Mouse (Mus musculus) limb, embryonic 11.5 days (tissue): Measurements from ENCODE around the gene Rtn2. TPM values are rescaled to one million over a fixed set of nuclear protein-coding genes. Genes with fewer than 3 reads are reported as not detected.

ENCODE experiments used
- ATAC-seq: fragments of 200-750 bp; cut with Nextera tagmentation; 2 replicates; pipeline ENCODE4 v1.8.0; 2017; ENCODE audit warnings: low read depth; ENCODE audit not compliant: insufficient number of reproducible peaks, low FRiP score, low TSS enrichment
- DNase-seq: peaks from one replicate; pipeline ENCODE4 v3.0.0-alpha.2; 2015; ENCODE audit warnings: low spot score
- H3K27ac ChIP-seq: fragments of 300-500 bp; sonication (generic); replicated peaks from 2 replicates; pipeline ENCODE4 v1.5.1; 2014; ENCODE audit warnings: low read depth, mild to moderate bottlenecking, low read length
- H3K27me3 ChIP-seq: fragments of 300-500 bp; sonication (generic); 2 replicates; pipeline ENCODE4 v1.6.1; 2014; ENCODE audit warnings: mild to moderate bottlenecking, low read length, mixed read lengths; ENCODE audit not compliant: control insufficient read depth, insufficient read depth
- H3K36me3 ChIP-seq: fragments of 300-500 bp; sonication (generic); 2 replicates; pipeline ENCODE4 v1.6.1; 2014; ENCODE audit warnings: mild to moderate bottlenecking, low read length, moderate library complexity, mixed read lengths; ENCODE audit not compliant: control insufficient read depth, insufficient read depth
- H3K4me1 ChIP-seq: fragments of 300-500 bp; sonication (generic); 2 replicates; pipeline ENCODE4 v1.6.1; 2014; ENCODE audit warnings: low read length, mixed read lengths; ENCODE audit not compliant: control insufficient read depth, insufficient read depth
- H3K4me2 ChIP-seq: fragments of 300-500 bp; sonication (generic); 2 replicates; pipeline ENCODE4 v1.6.1; 2014; ENCODE audit warnings: low read depth, mild to moderate bottlenecking, moderate library complexity; ENCODE audit not compliant: severe bottlenecking
- H3K4me3 ChIP-seq: fragments of 300-500 bp; sonication (generic); 2 replicates; pipeline ENCODE4 v1.5.1; 2014; ENCODE audit warnings: low read depth, low read length
- H3K9ac ChIP-seq: fragments of 300-500 bp; sonication (generic); 2 replicates; pipeline ENCODE4 v1.6.1; 2014; ENCODE audit warnings: mild to moderate bottlenecking, low read length
- H3K9me3 ChIP-seq: fragments of 300-500 bp; sonication (generic); 2 replicates; pipeline ENCODE4 v1.6.1; 2016; ENCODE audit warnings: low read length; ENCODE audit not compliant: control insufficient read depth
- WGBS: fragments of 180-500 bp; shearing (Covaris S2); extraction: QIAGEN DNeasy Blood & Tissue Kit; methylation state at CpG from one replicate; pipeline ENCODE4 v1.1.7; 2014; 5-methylcytosine and 5-hydroxymethylcytosine counted together
- polyA plus RNA-seq: library from polyadenylated mRNA; unstranded; fragments of >200 nt; fragmentation: Nextera tagmentation; extraction: Ambion mirVana; gene quantifications from 2 replicates; pipeline ENCODE4 v1.2.1, GENCODE M21; 2014

The Rtn2 gene
- polyA plus RNA-seq, 1 experiment from 2014 or later = 10.0 TPM

GRCm38 (mm10) chr7:19282791-19283405 lies 474 bp downstream of the Rtn2 start:
- Histone ChIP-seq H3K9me3 (0 out of 2 replicates have a peak, but pooled peaks cover 3% of the 10 kb centered on the region), H3K9ac (peak overlapping the region; percentile 61; the same call in 1 of the 2 replicates), H3K4me2 (peak overlapping the region; percentile 90), H3K36me3 (no peaks in the 10 kb centered on the region), H3K27me3 (peaks cover 45% of the 10 kb centered on the region), H3K27ac (no peak overlapping the region), H3K4me3 (peak overlapping the region; percentile 43), H3K4me1 (peaks cover 11% of the 10 kb centered on the region; the same call in 1 of the 2 replicates)
- WGBS = 1% methylated on average over 30 of the region's 35 CpGs
- DNase-seq (peak; percentile 82), ATAC-seq (peak; percentile 74)

- 44% methylated on average over 14 of the region's 14 CpGs for WGBS
- no peak for ATAC-seq
- Histone ChIP-seq H3K4me2 (no peak overlapping the region), H3K27ac (no peak overlapping the region), H3K27me3 (peaks cover 40% of the 10 kb centered on the region), H3K9ac (no peak overlapping the region), H3K4me3 (no peak overlapping the region), H3K4me1 (peaks cover 11% of the 10 kb centered on the region; the same call in 1 of the 2 replicates), H3K36me3 (no peaks in the 10 kb centered on the region), H3K9me3 (0 out of 2 replicates have a peak, but pooled peaks cover 3% of the 10 kb centered on the region)
- no peak for DNase-seq
Measured at GRCm38 (mm10) chr7:19283406-19283804, 981 bp downstream of the Rtn2 start.

DNA sequence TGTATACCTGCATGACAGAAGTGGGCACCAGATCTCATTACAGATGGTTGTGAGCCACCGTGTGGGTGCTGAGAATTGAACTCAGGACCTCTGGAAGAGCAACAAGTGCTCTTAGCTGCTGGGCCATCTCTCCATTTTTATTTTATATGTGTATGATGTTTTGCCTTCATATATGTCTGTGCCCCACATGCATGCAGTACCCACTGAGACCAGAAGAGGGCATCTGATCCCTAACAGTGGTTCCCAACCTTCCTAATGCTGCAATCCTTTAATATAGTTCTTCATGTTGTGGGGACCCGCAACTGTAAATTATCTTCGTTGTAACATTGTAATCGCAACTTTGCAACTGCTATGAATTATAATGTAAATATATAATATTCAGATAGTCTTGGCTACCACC lies 2.3 kb downstream of the Rtn2 start:
- H3K4me3 ChIP-seq = no peak overlapping the region
- H3K27me3 ChIP-seq = peaks cover 27% of the 10 kb centered on the region
- no peaks in the 10 kb centered on the region for H3K9me3 ChIP-seq
- 37% methylated on average over 4 of the region's 4 CpGs for WGBS
- peak; percentile 75 for DNase-seq
- H3K36me3 ChIP-seq = no peaks in the 10 kb centered on the region
- peaks cover 6% of the 10 kb centered on the region; the same call in 1 of the 2 replicates for H3K4me1 ChIP-seq
- no peak for ATAC-seq
- no peak overlapping the region for H3K4me2 ChIP-seq
- H3K27ac ChIP-seq = no peak overlapping the region
- H3K9ac ChIP-seq = no peak overlapping the region

DNA sequence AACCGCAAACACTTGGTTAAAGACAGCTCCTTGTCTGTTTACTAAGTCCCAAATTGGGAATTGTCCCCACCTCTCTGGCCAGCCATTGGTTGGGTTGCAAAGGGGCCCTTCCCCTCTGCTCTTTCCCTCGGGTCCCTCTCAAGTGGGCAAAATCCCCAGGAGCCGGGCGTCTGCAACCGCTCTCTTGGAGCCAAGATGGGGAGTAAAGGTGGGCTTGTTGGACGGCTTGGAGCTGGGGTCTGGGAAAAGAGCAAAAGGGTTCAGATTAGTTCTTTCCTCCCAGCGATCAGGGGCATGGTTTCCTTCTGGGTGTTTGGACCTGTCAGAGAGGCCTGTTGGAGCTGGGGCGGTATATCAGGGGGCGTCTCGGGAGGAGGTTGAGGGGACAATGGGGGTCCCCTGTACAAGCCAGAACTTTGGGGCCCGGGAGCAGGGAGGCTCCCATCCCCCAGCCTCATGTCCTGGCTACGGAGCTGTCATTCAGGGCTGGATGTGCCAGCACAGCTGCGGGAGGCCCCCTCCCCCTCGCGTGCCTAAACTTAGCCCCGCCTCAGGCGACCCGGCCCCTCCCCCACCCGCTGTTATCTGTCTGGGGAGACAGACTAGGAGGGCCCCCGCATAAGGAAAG lies 8.7 kb downstream of the Rtn2 start:
- peak overlapping the region; percentile 20 for H3K4me3 ChIP-seq
- no peaks in the 10 kb centered on the region for H3K36me3 ChIP-seq
- no peaks in the 10 kb centered on the region for H3K9me3 ChIP-seq
- H3K27ac ChIP-seq = no peak overlapping the region
- WGBS = under 1% methylated on average over 20 of the region's 20 CpGs
- ATAC-seq = peak; percentile 24; the same call in 1 of the 2 replicates
- peak; percentile 41 for DNase-seq
- peak overlapping the region; percentile 42 for H3K4me2 ChIP-seq
- peaks cover 7% of the 10 kb centered on the region; the same call in 1 of the 2 replicates for H3K4me1 ChIP-seq
- H3K27me3 ChIP-seq = no peaks in the 10 kb centered on the region
- H3K9ac ChIP-seq = peak overlapping the region; percentile 23; the same call in 1 of the 2 replicates

GRCm38 (mm10) chr7:19295503-19296185 lies 13.2 kb downstream of the Rtn2 start:
- ATAC-seq (peak; percentile 69), DNase-seq (peak; percentile 100)
- H3K9me3 ChIP-seq = no peaks in the 10 kb centered on the region
- no peak overlapping the region for H3K27ac ChIP-seq
- 12% methylated on average over 20 of the region's 22 CpGs for WGBS
- H3K27me3 ChIP-seq = no peaks in the 10 kb centered on the region
- peak overlapping the region; percentile 25 for H3K4me3 ChIP-seq
- peak overlapping the region; percentile 50 for H3K4me2 ChIP-seq
- H3K9ac ChIP-seq = peak overlapping the region; percentile 53
- H3K36me3 ChIP-seq = no peaks in the 10 kb centered on the region
- peaks cover 7% of the 10 kb centered on the region; the same call in 1 of the 2 replicates for H3K4me1 ChIP-seq

DNA sequence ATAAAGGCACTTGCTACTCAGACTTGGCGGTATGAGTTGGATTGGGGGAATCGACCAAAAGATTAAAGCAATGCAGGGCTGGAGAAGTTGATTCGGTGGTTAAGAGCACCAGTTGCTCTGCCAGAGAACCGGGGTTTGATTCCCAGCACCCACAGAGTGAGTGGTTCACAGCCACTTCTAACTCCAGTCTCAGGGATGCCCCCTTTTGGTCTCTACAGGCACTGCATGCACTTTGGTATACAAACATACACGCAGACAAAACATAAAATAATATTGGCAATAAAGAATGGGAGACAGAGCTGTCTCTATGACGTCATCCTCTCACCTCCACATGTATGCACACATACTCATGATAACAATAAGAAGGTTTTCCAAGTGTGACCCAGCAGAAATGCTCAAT lies 14.6 kb downstream of the Rtn2 start:
- WGBS = 86% methylated on average over 6 of the region's 6 CpGs
- no peaks in the 10 kb centered on the region for H3K4me1 ChIP-seq
- no peak for DNase-seq
- H3K9ac ChIP-seq = no peak overlapping the region
- ATAC-seq = no peak
- H3K27ac ChIP-seq = no peak overlapping the region
- H3K4me2 ChIP-seq = no peak overlapping the region
- no peaks in the 10 kb centered on the region for H3K36me3 ChIP-seq
- peaks cover 7% of the 10 kb centered on the region for H3K27me3 ChIP-seq
- no peak overlapping the region for H3K4me3 ChIP-seq
- no peaks in the 10 kb centered on the region for H3K9me3 ChIP-seq

- 89% methylated on average over 5 of the region's 5 CpGs for WGBS
- DNase-seq (no peak), ATAC-seq (no peak)
- Histone ChIP-seq H3K4me2 (no peak overlapping the region), H3K27ac (no peak overlapping the region), H3K4me3 (no peak overlapping the region), H3K9me3 (no peaks in the 10 kb centered on the region), H3K36me3 (no peaks in the 10 kb centered on the region), H3K9ac (no peak overlapping the region), H3K4me1 (no peaks in the 10 kb centered on the region), H3K27me3 (peaks cover 14% of the 10 kb centered on the region)
Measured at GRCm38 (mm10) chr7:19297794-19298193, 15.4 kb downstream of the Rtn2 start.

- Histone ChIP-seq H3K36me3 (no peaks in the 10 kb centered on the region), H3K27me3 (peaks cover 27% of the 10 kb centered on the region), H3K4me1 (no peaks in the 10 kb centered on the region), H3K4me2 (no peak overlapping the region), H3K4me3 (no peak overlapping the region), H3K27ac (no peak overlapping the region), H3K9ac (no peak overlapping the region), H3K9me3 (no peaks in the 10 kb centered on the region)
- WGBS = 23% methylated on average over 3 of the region's 3 CpGs
- peak; percentile 58 for DNase-seq
- no peak for ATAC-seq
Measured at GRCm38 (mm10) chr7:19299194-19299593, 16.8 kb downstream of the Rtn2 start.
